Mouse (Mus musculus) macrophage (primary cell): ENCODE data around the gene Mpzl1. TPM values are rescaled to one million over a fixed set of nuclear protein-coding genes. Genes with fewer than 3 reads are reported as not detected.

Experiments used
- H3K27ac ChIP-seq: fragments of 350-480 bp; formaldehyde crosslinking; 2 replicates; pipeline ENCODE4 v1.9.0; 2021
- H3K36me3 ChIP-seq: fragments of 350-480 bp; formaldehyde crosslinking; 2 replicates; pipeline ENCODE4 v1.9.0; 2021; ENCODE audit errors: inconsistent target
- H3K4me3 ChIP-seq: fragments of 350-480 bp; formaldehyde crosslinking; 2 replicates; pipeline ENCODE4 v1.9.0; 2021; ENCODE audit errors: inconsistent target
- H3K79me2 ChIP-seq: fragments of 350-480 bp; formaldehyde crosslinking; 2 replicates; pipeline ENCODE4 v1.9.0; 2021; ENCODE audit errors: inconsistent target
- WGBS: methylation state at CpG from one replicate; pipeline ENCODE4 v1.1.7; 2026; ENCODE audit warnings: inconsistent platforms; ENCODE audit not compliant: missing documents; 5-methylcytosine and 5-hydroxymethylcytosine counted together
- polyA plus RNA-seq: library from polyadenylated mRNA; stranded (reverse); fragments of 250-400 nt; gene quantifications from 3 replicates; pipeline ENCODE4 v1.2.4, GENCODE M21; 2018; ENCODE audit warnings: inconsistent platforms

Gene Mpzl1
- polyA plus RNA-seq, 1 experiment from 2014 or later = 7.1 TPM

GRCm38 (mm10) chr1:165589280-165590048 is 44.9 kb downstream of the Mpzl1 start:
- no peaks in the 10 kb centered on the region for H3K79me2 ChIP-seq
- no peak overlapping the region for H3K27ac ChIP-seq
- 77% methylated on average over 10 of the region's 10 CpGs for WGBS
- H3K36me3 ChIP-seq = no peaks in the 10 kb centered on the region
- H3K4me3 ChIP-seq = no peak overlapping the region

GRCm38 (mm10) chr1:165587845-165588244 is 46.5 kb downstream of the Mpzl1 start:
- Histone ChIP-seq H3K79me2 (no peaks in the 10 kb centered on the region), H3K4me3 (no peak overlapping the region), H3K27ac (no peak overlapping the region), H3K36me3 (no peaks in the 10 kb centered on the region)
- 67% methylated on average over 7 of the region's 8 CpGs for WGBS

GRCm38 (mm10) chr1:165586366-165586765 is 48.0 kb downstream of the Mpzl1 start:
- Histone ChIP-seq H3K79me2 (no peaks in the 10 kb centered on the region), H3K27ac (no peak overlapping the region), H3K36me3 (no peaks in the 10 kb centered on the region), H3K4me3 (no peak overlapping the region)
- 80% methylated on average over 1 of the region's 1 CpGs for WGBS

GRCm38 (mm10) chr1:165585389-165586104 is 48.8 kb downstream of the Mpzl1 start:
- H3K4me3 ChIP-seq = no peak overlapping the region
- H3K27ac ChIP-seq = no peak overlapping the region
- 86% methylated on average over 14 of the region's 14 CpGs for WGBS
- no peaks in the 10 kb centered on the region for H3K79me2 ChIP-seq
- H3K36me3 ChIP-seq = no peaks in the 10 kb centered on the region

- Histone ChIP-seq H3K79me2 (no peaks in the 10 kb centered on the region), H3K36me3 (no peaks in the 10 kb centered on the region), H3K27ac (no peak overlapping the region), H3K4me3 (no peak overlapping the region)
- WGBS = 31% methylated on average over 12 of the region's 12 CpGs
Measured at GRCm38 (mm10) chr1:165583529-165584184, 50.7 kb downstream of the Mpzl1 start.

GRCm38 (mm10) chr1:165581255-165581654 is 53.1 kb downstream of the Mpzl1 start:
- Histone ChIP-seq H3K79me2 (no peaks in the 10 kb centered on the region), H3K27ac (no peak overlapping the region), H3K4me3 (no peak overlapping the region), H3K36me3 (no peaks in the 10 kb centered on the region)
- 80% methylated on average over 3 of the region's 3 CpGs for WGBS

- Histone ChIP-seq H3K79me2 (no peaks in the 10 kb centered on the region), H3K27ac (no peak overlapping the region), H3K4me3 (no peak overlapping the region), H3K36me3 (no peaks in the 10 kb centered on the region)
- WGBS = 57% methylated on average over 5 of the region's 5 CpGs
Measured at GRCm38 (mm10) chr1:165579332-165579731, 55.0 kb downstream of the Mpzl1 start.

GRCm38 (mm10) chr1:165576459-165577112 is 57.8 kb downstream of the Mpzl1 start:
- Histone ChIP-seq H3K36me3 (no peaks in the 10 kb centered on the region), H3K79me2 (no peaks in the 10 kb centered on the region), H3K27ac (no peak overlapping the region), H3K4me3 (no peak overlapping the region)
- WGBS = 31% methylated on average over 9 of the region's 9 CpGs

- Histone ChIP-seq H3K27ac (no peak overlapping the region), H3K36me3 (no peaks in the 10 kb centered on the region), H3K79me2 (no peaks in the 10 kb centered on the region), H3K4me3 (no peak overlapping the region)
- WGBS = 88% methylated on average over 4 of the region's 4 CpGs
Measured at GRCm38 (mm10) chr1:165576005-165576404, 58.3 kb downstream of the Mpzl1 start.

GRCm38 (mm10) chr1:165567466-165567865 is 66.9 kb downstream of the Mpzl1 start:
- H3K79me2 ChIP-seq = no peaks in the 10 kb centered on the region
- WGBS = 94% methylated on average over 7 of the region's 7 CpGs
- no peaks in the 10 kb centered on the region for H3K36me3 ChIP-seq
- no peak overlapping the region for H3K27ac ChIP-seq
- no peak overlapping the region for H3K4me3 ChIP-seq

- Histone ChIP-seq H3K4me3 (no peak overlapping the region), H3K27ac (no peak overlapping the region), H3K36me3 (no peaks in the 10 kb centered on the region), H3K79me2 (no peaks in the 10 kb centered on the region)
- 96% methylated on average over 4 of the region's 4 CpGs for WGBS
Measured at GRCm38 (mm10) chr1:165565283-165565682, 69.1 kb downstream of the Mpzl1 start.

- Histone ChIP-seq H3K27ac (no peak overlapping the region), H3K4me3 (no peak overlapping the region), H3K79me2 (no peaks in the 10 kb centered on the region), H3K36me3 (no peaks in the 10 kb centered on the region)
- 91% methylated on average over 9 of the region's 9 CpGs for WGBS
Measured at GRCm38 (mm10) chr1:165559073-165559472, 75.3 kb downstream of the Mpzl1 start.

- no peak overlapping the region for H3K4me3 ChIP-seq
- H3K36me3 ChIP-seq = no peaks in the 10 kb centered on the region
- WGBS = 73% methylated on average over 2 of the region's 2 CpGs
- no peak overlapping the region for H3K27ac ChIP-seq
- no peaks in the 10 kb centered on the region for H3K79me2 ChIP-seq
Measured at GRCm38 (mm10) chr1:165556711-165557110, 77.6 kb downstream of the Mpzl1 start.
